Mouse (Mus musculus) heart, postnatal 0 days (tissue): ENCODE data around the gene Wdr90.

Source experiments
- CTCF ChIP-seq: IDR thresholded peaks from 2 replicates; pipeline ENCODE4 v1.5.1; 2016; ENCODE audit warnings: antibody characterized with exemption, control low read depth, low read depth
- EP300 ChIP-seq: IDR thresholded peaks from 2 replicates; pipeline ENCODE4 v1.6.1; 2016; ENCODE audit warnings: antibody characterized with exemption, low read depth

GRCm38 (mm10) chr17:25882306-25882705 is 21.0 kb upstream of the Wdr90 start:
- TF ChIP-seq CTCF (no peak), EP300 (no peak)
